Mouse (Mus musculus) embryonic facial prominence, embryonic 11.5 days (tissue): ENCODE measurements around the gene Ptprn. TPM values are rescaled to one million over a fixed set of nuclear protein-coding genes. Genes with fewer than 3 reads are reported as not detected.

Source experiments
- ATAC-seq: fragments of 200-750 bp; cut with Nextera tagmentation; replicated peaks from 2 replicates; pipeline ENCODE4 v1.8.0; 2017; ENCODE audit warnings: low read depth; ENCODE audit not compliant: insufficient number of reproducible peaks, low FRiP score, low TSS enrichment
- DNase-seq: peaks from one replicate; pipeline ENCODE4 v3.0.0-alpha.2; 2015; ENCODE audit warnings: low spot score
- H3K27ac ChIP-seq: fragments of 300-500 bp; sonication (generic); replicated peaks from 2 replicates; pipeline ENCODE4 v1.5.1; 2014; ENCODE audit warnings: mild to moderate bottlenecking, low read depth, low read length, control low read depth
- H3K27me3 ChIP-seq: fragments of 300-500 bp; sonication (generic); 2 replicates; pipeline ENCODE4 v1.6.1; 2014; ENCODE audit warnings: mild to moderate bottlenecking, low read length, moderate library complexity, mixed read lengths; ENCODE audit not compliant: control insufficient read depth, insufficient read depth
- H3K36me3 ChIP-seq: fragments of 300-500 bp; sonication (generic); replicated peaks from 2 replicates; pipeline ENCODE4 v1.6.1; 2014; ENCODE audit warnings: low read depth, mild to moderate bottlenecking, low read length, moderate library complexity, mixed read lengths; ENCODE audit not compliant: control insufficient read depth, insufficient read depth
- H3K4me1 ChIP-seq: fragments of 300-500 bp; sonication (generic); 2 replicates; pipeline ENCODE4 v1.6.1; 2014; ENCODE audit warnings: low read length, mixed read lengths; ENCODE audit not compliant: control insufficient read depth, insufficient read depth
- H3K4me2 ChIP-seq: fragments of 300-500 bp; sonication (generic); 2 replicates; pipeline ENCODE4 v1.6.1; 2014; ENCODE audit warnings: low read depth, mild to moderate bottlenecking, control low read depth, low read length, moderate library complexity
- H3K4me3 ChIP-seq: fragments of 300-500 bp; sonication (generic); 2 replicates; pipeline ENCODE4 v1.5.1; 2014; ENCODE audit warnings: low read depth, low read length, control low read depth
- H3K9ac ChIP-seq: fragments of 300-500 bp; sonication (generic); replicated peaks from 2 replicates; pipeline ENCODE4 v1.6.1; 2014; ENCODE audit warnings: mild to moderate bottlenecking, control low read depth, low read length
- H3K9me3 ChIP-seq: fragments of 300-500 bp; sonication (generic); replicated peaks from 2 replicates; pipeline ENCODE4 v1.6.1; 2016; ENCODE audit warnings: mild to moderate bottlenecking, low read length, inconsistent platforms, mixed read lengths; ENCODE audit not compliant: control insufficient read depth
- WGBS: fragments of 180-500 bp; shearing (Covaris S2); extraction: QIAGEN DNeasy Blood & Tissue Kit; methylation state at CpG from one replicate; pipeline ENCODE4 v1.1.7; 2014; 5-methylcytosine and 5-hydroxymethylcytosine counted together
- microRNA-seq: library from miRNA; unstranded; fragments of <30 nt; microRNA quantifications from one replicate; pipeline ENCODE4, GENCODE M21; 2016; ENCODE audit warnings: borderline number of aligned reads
- polyA plus RNA-seq: library from polyadenylated mRNA; unstranded; fragments of >200 nt; fragmentation: Nextera tagmentation; extraction: Ambion mirVana; gene quantifications from 2 replicates; pipeline ENCODE4 v1.2.1, GENCODE M21; 2014

Ptprn gene
- polyA plus RNA-seq, 1 experiment from 2014 or later: 1.4 TPM

DNA sequence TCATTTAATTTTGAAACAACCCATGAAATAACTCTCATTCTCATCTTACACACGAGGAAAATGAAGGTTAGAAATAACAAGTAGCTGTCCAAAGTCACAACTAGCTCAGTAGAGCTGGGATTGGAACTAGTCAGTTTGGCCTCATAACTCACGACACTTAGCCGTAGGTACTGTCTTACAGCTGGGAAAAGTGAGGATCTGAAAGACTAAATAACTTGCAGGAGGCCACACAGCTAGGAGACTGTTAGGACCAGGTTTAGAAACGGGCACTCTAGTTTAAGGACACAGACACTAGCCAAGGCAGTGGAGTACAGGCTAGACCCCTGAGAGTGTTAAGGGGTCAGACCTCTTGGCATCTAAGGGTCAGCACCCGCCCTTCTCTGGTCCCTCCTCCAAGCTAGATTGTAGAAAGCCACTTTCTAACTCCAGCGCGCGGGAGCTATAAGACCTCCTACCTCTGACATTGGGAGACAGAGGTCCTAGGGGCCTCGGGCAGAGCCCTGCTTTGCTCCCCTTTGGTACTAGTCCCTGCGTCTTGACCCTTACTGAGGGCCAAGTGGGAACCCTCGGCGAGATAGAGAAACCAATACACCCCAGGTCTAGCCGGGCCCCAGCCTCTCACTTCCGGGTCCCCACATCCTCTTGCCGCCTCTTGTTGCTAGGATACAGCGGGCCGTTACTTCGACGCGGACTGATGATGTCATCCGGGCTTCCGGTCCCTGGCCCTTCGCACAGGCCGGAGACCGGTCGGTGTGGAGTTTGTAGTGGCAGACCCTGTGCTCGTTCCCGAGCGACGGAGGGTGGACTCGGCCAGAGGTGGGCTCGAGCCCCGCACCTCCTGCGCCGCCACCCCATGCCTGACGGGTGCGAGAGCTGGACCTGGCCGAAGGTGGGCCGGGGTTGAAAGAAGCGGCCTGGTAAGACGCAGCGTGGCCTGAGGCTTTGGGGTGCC lies 53.9 kb downstream of the Ptprn start, which contains the start of the genes Glb1l and Stk16:
Gene Glb1l (minus strand): TSS at position 678 of the 952 bp plus-strand sequence.
Gene Stk16 (plus strand): TSS at position 703 of the 952 bp plus-strand sequence.
- H3K4me2 ChIP-seq: peak within 1 kb of the TSS; percentile 92
- WGBS: 5% methylated on average over 42 of the region's 42 CpGs
- peak; percentile 92 for ATAC-seq

DNA sequence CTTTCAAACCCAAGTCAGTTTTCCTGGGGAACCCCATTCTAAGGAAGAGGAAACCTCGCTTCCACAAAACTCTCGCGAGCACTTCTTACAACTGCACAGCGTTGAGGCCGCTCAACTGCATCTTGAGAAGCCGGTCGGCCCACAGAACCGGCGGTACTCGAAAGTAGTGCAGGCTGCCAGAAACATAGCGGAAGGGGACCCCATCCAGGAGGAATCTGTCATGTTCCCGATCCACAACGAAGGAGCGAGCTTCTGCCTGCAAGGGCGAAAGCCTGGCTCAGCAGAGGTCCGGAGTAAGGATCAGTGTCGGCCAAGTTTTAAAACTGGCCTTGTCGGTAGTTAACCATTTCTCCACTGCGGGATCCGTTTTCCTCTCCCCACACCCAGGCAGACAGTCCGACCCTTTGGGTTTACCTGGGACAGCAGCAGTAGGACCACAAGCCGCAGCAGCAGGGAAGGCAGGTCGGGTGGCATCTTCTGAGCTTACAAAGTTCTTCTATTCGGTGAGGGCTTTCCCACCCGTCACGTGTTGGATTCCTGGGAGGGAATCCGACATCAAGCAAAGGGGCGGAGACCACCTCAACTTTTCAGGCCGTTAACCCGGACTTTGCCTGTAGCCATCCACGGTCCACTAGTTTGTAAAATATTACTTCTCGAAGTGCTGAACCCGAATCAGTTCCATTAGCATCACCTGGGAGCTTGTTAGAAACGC lies 55.2 kb downstream of the Ptprn start:
- Histone ChIP-seq H3K27me3 (no peaks in the 10 kb centered on the region), H3K27ac (no peak overlapping the region), H3K36me3 (no peaks in the 10 kb centered on the region), H3K9me3 (no peaks in the 10 kb centered on the region), H3K4me3 (peak overlapping the region; percentile 29), H3K4me1 (no peaks in the 10 kb centered on the region), H3K9ac (peak overlapping the region; percentile 60), H3K4me2 (peak overlapping the region; percentile 65)
- ATAC-seq (no peak), DNase-seq (peak; percentile 48)
- WGBS: 16% methylated on average over 34 of the region's 34 CpGs

More for the DNA sequence above, 53.9 kb downstream of the Ptprn start, which contains the start of the genes Glb1l and Stk16:
- Histone ChIP-seq H3K4me1 (no peaks in the 10 kb centered on the region), H3K9ac (peak within 1 kb of the TSS; percentile 92), H3K9me3 (no peaks in the 10 kb centered on the region), H3K36me3 (no peaks in the 10 kb centered on the region), H3K4me3 (peak within 1 kb of the TSS; percentile 87), H3K27me3 (no peaks in the 10 kb centered on the region), H3K27ac (no peak within 1 kb of the TSS)
- DNase-seq: peak; percentile 98

DNA sequence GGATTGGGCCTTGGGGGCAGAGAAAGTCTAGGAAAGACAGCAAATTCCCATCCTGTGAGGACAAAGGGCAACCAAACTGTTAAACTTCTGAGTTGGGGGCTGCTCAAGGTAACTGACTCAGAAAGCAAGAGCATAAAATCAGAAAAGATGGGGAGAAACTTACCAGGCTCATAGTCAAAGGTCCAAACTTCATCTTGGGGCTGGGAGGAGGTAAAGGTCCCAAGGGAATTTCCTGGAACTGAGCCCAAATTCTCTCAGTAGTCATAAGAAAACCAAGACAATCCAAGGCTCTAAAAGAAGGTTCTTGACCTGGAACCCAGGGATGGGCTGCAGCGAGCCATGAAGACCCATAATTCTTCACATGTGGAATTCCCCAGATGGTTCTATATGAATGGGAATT lies 63.1 kb downstream of the Ptprn start:
- ATAC-seq (no peak), DNase-seq (no peak)
- Histone ChIP-seq H3K4me2 (no peak overlapping the region), H3K9ac (no peak overlapping the region), H3K27me3 (no peaks in the 10 kb centered on the region), H3K9me3 (no peaks in the 10 kb centered on the region), H3K4me1 (no peaks in the 10 kb centered on the region), H3K4me3 (no peak overlapping the region), H3K36me3 (no peaks in the 10 kb centered on the region; the same call in 1 of the 2 replicates), H3K27ac (no peak overlapping the region)
- 88% methylated on average over 1 of the region's 1 CpGs for WGBS

Small RNA genes lying within 50 kb of the gene (microRNA-seq; reads per million reads assigned to microRNA genes)
- not detected for gene Gm27943

Other genes starting within 250 kb of the Ptprn start
- gene Nhej1, start 139.3 kb downstream of the Ptprn start, polyA plus RNA-seq: 12.0 and 12.5 TPM in 2 replicates
- 0.10 and 0.18 TPM in 2 replicates for gene Slc23a3, start 130.6 kb downstream of the Ptprn start, polyA plus RNA-seq
- gene Cnppd1, start 121.8 kb downstream of the Ptprn start, polyA plus RNA-seq: 33.8 and 37.2 TPM in 2 replicates
- 27.7 and 38.0 TPM in 2 replicates for gene Retreg2, start 121.7 kb downstream of the Ptprn start, polyA plus RNA-seq
- 33.9 and 36.0 TPM in 2 replicates for gene Zfand2b, start 95.9 kb downstream of the Ptprn start, polyA plus RNA-seq
- 24.4 and 24.9 TPM in 2 replicates for gene Abcb6, start 84.1 kb downstream of the Ptprn start, polyA plus RNA-seq
- gene Ankzf1, start 72.4 kb downstream of the Ptprn start, polyA plus RNA-seq: 16.8 TPM in 2 replicates
- 12.9 and 17.1 TPM in 2 replicates for gene Atg9a, start 72.3 kb downstream of the Ptprn start, polyA plus RNA-seq
- 14.1 and 15.0 TPM in 2 replicates for gene Glb1l, start 53.7 kb downstream of the Ptprn start, polyA plus RNA-seq
- 117 and 123 TPM in 2 replicates for gene Stk16, start 53.7 kb downstream of the Ptprn start, polyA plus RNA-seq
- gene Tuba4a, start 44.6 kb downstream of the Ptprn start, polyA plus RNA-seq: 17.3 and 18.9 TPM in 2 replicates
- gene A630095N17Rik, start 32.4 kb downstream of the Ptprn start, polyA plus RNA-seq: not detected in 2 replicates
- 13.8 and 17.2 TPM in 2 replicates for gene Dnajb2, start 28.1 kb downstream of the Ptprn start, polyA plus RNA-seq
- 4.9 and 5.8 TPM in 2 replicates for gene Resp18, start 13.9 kb upstream of the Ptprn start, polyA plus RNA-seq
- 123 and 146 TPM in 2 replicates for gene Dnpep, start 53.5 kb upstream of the Ptprn start, polyA plus RNA-seq
- gene Des, start 95.8 kb upstream of the Ptprn start, polyA plus RNA-seq: 6.9 and 9.9 TPM in 2 replicates
- 16.7 and 19.9 TPM in 2 replicates for gene Speg, start 110.8 kb upstream of the Ptprn start, polyA plus RNA-seq
- gene Gmppa, start 171.4 kb upstream of the Ptprn start, polyA plus RNA-seq: 36.9 and 38.4 TPM in 2 replicates
- gene Asic4, start 185.9 kb upstream of the Ptprn start, polyA plus RNA-seq: 0.29 and 1.1 TPM in 2 replicates
- gene Chpf, start 214.8 kb upstream of the Ptprn start, polyA plus RNA-seq: 14.6 and 15.3 TPM in 2 replicates
- 0.98 and 1.6 TPM in 2 replicates for gene Tmem198, start 215.0 kb upstream of the Ptprn start, polyA plus RNA-seq
- gene Obsl1, start 241.9 kb upstream of the Ptprn start, polyA plus RNA-seq: 52.4 and 54.2 TPM in 2 replicates
- 1.5 and 1.9 TPM in 2 replicates for gene Inha, start 242.6 kb upstream of the Ptprn start, polyA plus RNA-seq